Mouse (Mus musculus) MEL (cell line): ENCODE results near the gene Polrmt. TPM values are rescaled to one million over a fixed set of nuclear protein-coding genes. Genes with fewer than 3 reads are reported as not detected.
A peak's percentile ranks its signal among the peaks of the same experiment; 100 is the strongest.

Experiments
- DNase-seq: peaks from one replicate; pipeline ENCODE4 v3.0.0; 2011; ENCODE audit warnings: low read depth, low spot score
- H3K27ac ChIP-seq: 2 replicates; pipeline ENCODE4 v1.5.1; 2012; ENCODE audit warnings: low read depth, mild to moderate bottlenecking, control low read depth, low read length, moderate library complexity; ENCODE audit not compliant: control insufficient read depth
- H3K27me3 ChIP-seq, 2 experiments: fragments of 150-350 bp in 1 of 2; sonication (generic) in 1 of 2; 2 replicates each; pipeline ENCODE4 v1.6.1; 2012; ENCODE audit warnings: low read length in 2 of 2, mild to moderate bottlenecking in 2 of 2, improper control_type of control experiment in 1 of 2, moderate library complexity in 1 of 2; ENCODE audit not compliant: insufficient read depth in 2 of 2, control insufficient read depth in 1 of 2
- H3K36me3 ChIP-seq, 2 experiments: 2 replicates each; pipeline ENCODE4 v1.6.1; 2012 to 2014; ENCODE audit warnings: low read length in 2 of 2, improper control_type of control experiment in 1 of 2, inconsistent platforms in 1 of 2, mild to moderate bottlenecking in 1 of 2; ENCODE audit not compliant: insufficient read depth in 2 of 2, control insufficient read depth in 1 of 2
- H3K4me1 ChIP-seq, 2 experiments: fragments of 150-350 bp in 1 of 2; sonication (generic) in 1 of 2; 2 replicates each; pipeline ENCODE4 v1.6.1; 2012; ENCODE audit warnings: low read length in 2 of 2, improper control_type of control experiment in 1 of 2, mild to moderate bottlenecking in 1 of 2; ENCODE audit not compliant: insufficient read depth in 2 of 2, control insufficient read depth in 1 of 2
- H3K4me3 ChIP-seq, 2 experiments: fragments of 150-350 bp in 1 of 2; sonication (generic) in 1 of 2; 2 replicates each; pipeline ENCODE4 v1.5.1; 2012; ENCODE audit warnings: low read depth in 2 of 2, low read length in 2 of 2, mild to moderate bottlenecking in 2 of 2, moderate library complexity in 2 of 2, control low read depth in 1 of 2, improper control_type of control experiment in 1 of 2; ENCODE audit not compliant: control insufficient read depth in 1 of 2, insufficient read depth in 1 of 2
- H3K79me2 ChIP-seq: 2 replicates; pipeline ENCODE4 v1.6.1; 2012; ENCODE audit warnings: mild to moderate bottlenecking, low read length, moderate library complexity; ENCODE audit not compliant: control insufficient read depth, poor library complexity, insufficient read depth
- H3K9ac ChIP-seq: 2 replicates; pipeline ENCODE4 v1.6.1; 2012; ENCODE audit warnings: low read depth, mild to moderate bottlenecking, control low read depth, low read length, moderate library complexity; ENCODE audit not compliant: control insufficient read depth, poor library complexity, severe bottlenecking
- H3K9me3 ChIP-seq: fragments of 150-350 bp; sonication (generic); replicated peaks from 2 replicates; pipeline ENCODE4 v1.6.1; 2012; ENCODE audit warnings: mild to moderate bottlenecking, low read length, improper control_type of control experiment, moderate library complexity; ENCODE audit not compliant: insufficient read depth
- CHD1 ChIP-seq: IDR thresholded peaks from 2 replicates; pipeline ENCODE4 v1.6.1; 2012; ENCODE audit warnings: low read depth, mild to moderate bottlenecking, inconsistent platforms, low read length, improper control_type of control experiment
- CHD2 ChIP-seq: IDR thresholded peaks from 2 replicates; pipeline ENCODE4 v1.6.1; 2011; ENCODE audit warnings: low read length, improper control_type of control experiment
- CTCF ChIP-seq, 3 experiments: IDR thresholded peaks in 2 of 3; conservative IDR thresholded peaks in 1 of 3; 2 replicates each; pipeline ENCODE4 v1.5.1; 2011 to 2012; ENCODE audit warnings: low read length in 3 of 3, low read depth in 2 of 3, mild to moderate bottlenecking in 2 of 3, improper control_type of control experiment in 1 of 3, inconsistent platforms in 1 of 3, mixed read lengths in 1 of 3, moderate library complexity in 1 of 3; ENCODE audit not compliant: control insufficient read depth in 1 of 3, insufficient read depth in 1 of 3, poor library complexity in 1 of 3, severe bottlenecking in 1 of 3
- ELF1 ChIP-seq: IDR thresholded peaks from 2 replicates; pipeline ENCODE4 v1.6.1; 2014; ENCODE audit warnings: low read depth, mild to moderate bottlenecking, inconsistent platforms, low read length, improper control_type of control experiment, moderate library complexity
- HCFC1 ChIP-seq: IDR thresholded peaks from 2 replicates; pipeline ENCODE4 v1.6.1; 2012; ENCODE audit warnings: low read depth, mild to moderate bottlenecking, inconsistent platforms, low read length, improper control_type of control experiment, moderate library complexity
- KAT2A ChIP-seq: conservative IDR thresholded peaks from 2 replicates; pipeline ENCODE4 v1.6.1; 2012; ENCODE audit warnings: low read depth, low read length, improper control_type of control experiment, inconsistent platforms
- MYC ChIP-seq: IDR thresholded peaks from 2 replicates; pipeline ENCODE4 v1.6.1; 2011; ENCODE audit warnings: low read depth, mild to moderate bottlenecking, low read length, improper control_type of control experiment, moderate library complexity
- NELFE ChIP-seq: IDR thresholded peaks from 2 replicates; pipeline ENCODE4 v1.6.1; 2011; ENCODE audit warnings: low read depth, low read length, improper control_type of control experiment
- NRF1 ChIP-seq: IDR thresholded peaks from 2 replicates; pipeline ENCODE4 v1.6.1; 2014; ENCODE audit warnings: low read depth, mild to moderate bottlenecking, inconsistent platforms, low read length, improper control_type of control experiment, moderate library complexity; ENCODE audit not compliant: poor library complexity, insufficient read depth, severe bottlenecking
- POLR2A ChIP-seq, 2 experiments: IDR thresholded peaks; 2 replicates each; pipeline ENCODE4 v1.6.1; 2011 to 2012; ENCODE audit warnings: low read length in 2 of 2, mild to moderate bottlenecking in 2 of 2, control low read depth in 1 of 2, improper control_type of control experiment in 1 of 2, low read depth in 1 of 2, moderate library complexity in 1 of 2; ENCODE audit not compliant: control insufficient read depth in 1 of 2, insufficient read depth in 1 of 2, poor library complexity in 1 of 2
- POLR2AphosphoS5 ChIP-seq: IDR thresholded peaks from 2 replicates; pipeline ENCODE4 v1.6.1; 2012; ENCODE audit warnings: low read depth, borderline replicate concordance, mild to moderate bottlenecking, inconsistent platforms, low read length, moderate library complexity, mixed read lengths
- RAD21 ChIP-seq: IDR thresholded peaks from 2 replicates; pipeline ENCODE4 v1.6.1; 2011; ENCODE audit warnings: mild to moderate bottlenecking, low read depth, low read length, improper control_type of control experiment
- RCOR1 ChIP-seq: IDR thresholded peaks from 2 replicates; pipeline ENCODE4 v1.6.1; 2012; ENCODE audit warnings: low read depth, mild to moderate bottlenecking, inconsistent platforms, low read length, improper control_type of control experiment
- SIN3A ChIP-seq: IDR thresholded peaks from 2 replicates; pipeline ENCODE4 v1.6.1; 2012; ENCODE audit warnings: low read length, improper control_type of control experiment, inconsistent platforms
- TAL1 ChIP-seq: IDR thresholded peaks from 2 replicates; pipeline ENCODE4 v1.6.1; 2012; ENCODE audit warnings: mild to moderate bottlenecking, inconsistent platforms, low read length, moderate library complexity, mixed read lengths
- TBP ChIP-seq: IDR thresholded peaks from 2 replicates; pipeline ENCODE4 v1.8.0; 2011; ENCODE audit warnings: low read depth, low read length, improper control_type of control experiment
- TCF12 ChIP-seq: IDR thresholded peaks from 2 replicates; pipeline ENCODE4 v1.6.1; 2014; ENCODE audit warnings: low read depth, mild to moderate bottlenecking, inconsistent platforms, low read length, improper control_type of control experiment, moderate library complexity
- UBTF ChIP-seq: IDR thresholded peaks from 2 replicates; pipeline ENCODE4 v1.6.1; 2012; ENCODE audit warnings: low read depth, mild to moderate bottlenecking, inconsistent platforms, low read length, improper control_type of control experiment, moderate library complexity, borderline replicate concordance; ENCODE audit not compliant: insufficient read depth
- USF1 ChIP-seq: IDR thresholded peaks from 2 replicates; pipeline ENCODE4 v1.6.1; 2014; ENCODE audit warnings: low read depth, mild to moderate bottlenecking, inconsistent platforms, low read length, improper control_type of control experiment, moderate library complexity
- USF2 ChIP-seq, 2 experiments: IDR thresholded peaks; 2 replicates each; pipeline ENCODE4 v1.6.1; 2011 to 2012; ENCODE audit warnings: improper control_type of control experiment in 2 of 2, low read length in 2 of 2, borderline replicate concordance in 1 of 2, inconsistent platforms in 1 of 2, low read depth in 1 of 2, mild to moderate bottlenecking in 1 of 2; ENCODE audit not compliant: insufficient read depth in 1 of 2
- ZMIZ1 ChIP-seq: IDR thresholded peaks from 2 replicates; pipeline ENCODE4 v1.6.1; 2012; ENCODE audit warnings: low read depth, mild to moderate bottlenecking, inconsistent platforms, low read length, improper control_type of control experiment, moderate library complexity
- polyA plus RNA-seq, 2 experiments: library from polyadenylated mRNA; stranded (reverse) in 1 of 2; unstranded in 1 of 2; fragments of >175 nt in 1 of 2; fragments of >200 nt in 1 of 2; gene quantifications; 2 replicates each; pipeline versions ENCODE4 v1.2.1 to v1.2.4; 2012; ENCODE audit warnings: low replicate concordance in 2 of 2, low read depth in 1 of 2; ENCODE audit not compliant: insufficient read length in 2 of 2, insufficient read depth in 1 of 2, missing spikeins in 1 of 2
- total RNA-seq: library from RNA; depleted of rRNA; stranded (reverse); fragments of 300-350 nt; gene quantifications from 2 replicates; pipeline ENCODE4 v1.2.3, GENCODE M21; 2012

Polrmt gene
- total and polyA plus RNA-seq, 3 experiments = 35.7 to 66.9 TPM; not detected in 1

DNA sequence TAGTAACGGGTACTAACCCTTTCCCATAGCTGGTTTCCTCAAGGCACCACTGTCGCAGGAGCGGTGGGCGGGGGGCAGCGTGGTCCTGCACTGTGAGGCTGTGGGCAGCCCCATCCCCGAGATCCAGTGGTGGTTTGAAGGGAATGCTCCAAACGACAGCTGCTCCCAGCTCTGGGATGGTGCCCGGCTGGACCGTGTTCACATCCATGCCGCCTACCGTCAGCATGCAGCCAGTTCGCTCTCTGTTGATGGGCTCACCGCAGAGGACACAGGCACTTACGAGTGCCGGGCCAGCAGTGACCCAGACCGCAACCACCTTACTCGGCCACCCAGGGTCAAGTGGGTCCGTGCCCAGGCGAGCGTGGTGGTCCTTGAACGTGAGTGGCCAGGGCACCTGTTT lies 37.7 kb downstream of the Polrmt start:
- TF ChIP-seq POLR2AphosphoS5 (no peak), HCFC1 (no peak), TAL1 (no peak), CHD2 (no peak), CHD1 (no peak), NELFE (no peak), UBTF (no peak), USF1 (no peak), NRF1 (no peak), TCF12 (no peak), ZMIZ1 (no peak)
- TF ChIP-seq, all 39 proteins: peak for 0
- no peak overlapping the region for H3K9ac ChIP-seq
- no peaks in the 10 kb centered on the region for H3K27me3 ChIP-seq
- H3K27ac ChIP-seq = no peak overlapping the region
- no peak overlapping the region for H3K4me3 ChIP-seq
- H3K36me3 ChIP-seq = peaks cover 0 to 21% of the 10 kb centered on the region in 2 experiments; a peak in 2 of 4 replicates
- H3K4me1 ChIP-seq = peaks cover 9 to 25% of the 10 kb centered on the region in 2 experiments; a peak in 3 of 4 replicates
- peaks cover 41% of the 10 kb centered on the region for H3K79me2 ChIP-seq
- no peaks in the 10 kb centered on the region for H3K9me3 ChIP-seq
- DNase-seq = no peak

DNA sequence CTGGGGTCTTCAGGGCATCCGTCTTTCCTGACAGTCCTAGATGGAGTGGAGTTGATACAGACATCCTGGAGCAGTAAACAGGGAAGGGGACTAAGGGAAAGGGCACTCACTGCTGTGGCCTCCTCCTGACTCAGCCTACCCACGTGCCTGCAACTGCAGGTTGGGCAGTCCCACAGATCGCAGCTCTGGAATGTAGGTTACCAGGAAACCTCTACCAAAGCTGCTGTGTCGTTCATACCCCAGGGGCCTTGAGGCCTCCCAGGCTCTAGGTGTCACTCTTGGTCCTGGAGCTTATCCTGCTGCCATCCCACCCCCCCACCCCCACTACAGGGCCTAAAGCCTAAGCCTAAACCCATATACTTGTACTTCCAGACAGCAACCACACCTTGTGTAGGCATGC lies 38.6 kb downstream of the Polrmt start:
- H3K36me3 ChIP-seq = peaks cover 0 to 19% of the 10 kb centered on the region in 2 experiments; a peak in 2 of 4 replicates
- H3K4me3 ChIP-seq = no peak overlapping the region

DNA sequence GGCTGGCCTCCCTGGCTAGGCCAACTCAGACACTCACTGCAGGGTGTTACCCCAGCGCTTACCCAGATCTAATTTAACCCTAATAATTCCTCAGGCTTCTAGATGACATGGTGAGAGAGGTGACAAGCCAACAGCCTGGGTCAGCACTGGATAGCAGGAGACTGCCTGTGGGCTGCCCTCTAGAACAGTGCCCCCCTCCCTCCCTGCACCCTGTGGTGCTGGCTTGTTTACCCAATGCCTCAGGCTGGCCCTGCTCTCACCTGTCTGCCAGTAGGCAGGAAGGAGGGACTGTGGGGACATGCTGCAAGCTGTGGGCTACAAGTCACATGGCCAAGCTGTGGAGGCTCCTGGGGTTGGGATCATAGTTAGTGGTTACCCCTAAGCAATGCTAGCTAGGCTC lies 39.2 kb downstream of the Polrmt start:
- TF ChIP-seq TAL1 (no peak), RAD21 (no peak), SIN3A (no peak), UBTF (no peak), RCOR1 (no peak), USF2 (IDR thresholded peaks at IDR 0.05; ENCODE audit: borderline replicate concordance in 1 of 2, insufficient read depth in 1 of 2, low read depth in 1 of 2, low read length in 2 of 2) (no peak), ZMIZ1 (no peak), POLR2A (IDR thresholded peaks at IDR 0.05; ENCODE audit: control insufficient read depth in 1 of 2, insufficient read depth in 1 of 2, low read depth in 1 of 2, low read length in 2 of 2, poor library complexity in 1 of 2) (no peak), MYC (no peak), TBP (no peak), USF1 (no peak), ELF1 (no peak)
- Histone ChIP-seq H3K4me1 (peaks cover 9 to 19% of the 10 kb centered on the region in 2 experiments; a peak in 3 of 4 replicates), H3K79me2 (peaks cover 41% of the 10 kb centered on the region), H3K9me3 (no peaks in the 10 kb centered on the region), H3K4me3 (no peak overlapping the region), H3K36me3 (peaks cover 0 to 16% of the 10 kb centered on the region in 2 experiments; a peak in 2 of 4 replicates), H3K27ac (no peak overlapping the region), H3K27me3 (no peaks in the 10 kb centered on the region), H3K9ac (no peak overlapping the region)
- DNase-seq = no peak

More for the DNA sequence above, 38.6 kb downstream of the Polrmt start:
- Histone ChIP-seq H3K27me3 (no peaks in the 10 kb centered on the region), H3K4me1 (peaks cover 9 to 22% of the 10 kb centered on the region in 2 experiments; a peak in 3 of 4 replicates), H3K27ac (no peak overlapping the region), H3K79me2 (peaks cover 41% of the 10 kb centered on the region), H3K9ac (no peak overlapping the region), H3K9me3 (no peaks in the 10 kb centered on the region)
- no peak for DNase-seq
- no peak for TF ChIP-seq MYC
- no peak for TF ChIP-seq NELFE
- TF ChIP-seq CTCF (IDR thresholded peaks at IDR 0.05 in 2 of 3, conservative IDR thresholded peaks at IDR 0.05 in 1 of 3; ENCODE audit: control insufficient read depth in 1 of 3, insufficient read depth in 1 of 3, low read depth in 2 of 3, low read length in 3 of 3, poor library complexity in 1 of 3, severe bottlenecking in 1 of 3) = peak in 2 of 3 experiments; percentile 1 to 43; a peak in 3 of 6 replicates
- no peak for TF ChIP-seq KAT2A
